Mouse (Mus musculus) small intestine, adult 2 months (tissue): Measurements from ENCODE around the gene Tmem38a.

ENCODE experiments used
- CTCF ChIP-seq: fragments of 200-500 bp; IDR thresholded peaks from 2 replicates; pipeline ENCODE4 v1.5.1; 2012; ENCODE audit warnings: low read depth, mild to moderate bottlenecking, control low read depth, inconsistent platforms, low read length, moderate library complexity, mixed read lengths; ENCODE audit not compliant: insufficient replicate concordance, insufficient read length; ENCODE audit errors: extremely low read depth
- POLR2A ChIP-seq: fragments of 200-500 bp; IDR thresholded peaks from 2 replicates; pipeline ENCODE4 v1.6.1; 2012; ENCODE audit warnings: low read depth, mild to moderate bottlenecking, control low read depth, inconsistent platforms, low read length, moderate library complexity

GRCm38 (mm10) chr8:72565970-72566369, 5.9 kb upstream of the Tmem38a start:
- TF ChIP-seq CTCF (no peak), POLR2A (no peak)
